Mouse (Mus musculus) midbrain, embryonic 16.5 days (tissue): Measurements from ENCODE around the gene Gm47955. TPM values are rescaled to one million over a fixed set of nuclear protein-coding genes. Genes with fewer than 3 reads are reported as not detected.
"Not testable (repeated sequence)": the region's sequence is repeated elsewhere in the genome, so short reads cannot be mapped to it uniquely, and the experiment has no call there.

Source experiments
- ATAC-seq: fragments of 200-750 bp; cut with Nextera tagmentation; 2 replicates; pipeline ENCODE4 v1.8.0; 2017; ENCODE audit warnings: moderate TSS enrichment
- H3K27ac ChIP-seq: fragments of 300-500 bp; sonication (generic); 2 replicates; pipeline ENCODE4 v1.5.1; 2014; ENCODE audit warnings: mild to moderate bottlenecking, low read length, mixed read lengths
- H3K27me3 ChIP-seq: fragments of 300-500 bp; sonication (generic); 2 replicates; pipeline ENCODE4 v1.6.1; 2014; ENCODE audit warnings: low read depth, low read length, mixed read lengths; ENCODE audit not compliant: control insufficient read depth, insufficient read depth
- H3K36me3 ChIP-seq: fragments of 300-500 bp; sonication (generic); 2 replicates; pipeline ENCODE4 v1.6.1; 2014; ENCODE audit warnings: mild to moderate bottlenecking, low read length, moderate library complexity, mixed read lengths; ENCODE audit not compliant: control insufficient read depth, insufficient read depth
- H3K4me1 ChIP-seq: fragments of 300-500 bp; sonication (generic); 2 replicates; pipeline ENCODE4 v1.6.1; 2014; ENCODE audit warnings: mild to moderate bottlenecking, low read length, mixed read lengths; ENCODE audit not compliant: control insufficient read depth, insufficient read depth
- H3K4me2 ChIP-seq: fragments of 300-500 bp; sonication (generic); 2 replicates; pipeline ENCODE4 v1.6.1; 2014; ENCODE audit warnings: mild to moderate bottlenecking, low read length, mixed read lengths
- H3K4me3 ChIP-seq: fragments of 300-500 bp; sonication (generic); 2 replicates; pipeline ENCODE4 v1.5.1; 2014; ENCODE audit warnings: low read depth, mild to moderate bottlenecking, low read length, moderate library complexity, mixed read lengths
- H3K9ac ChIP-seq: fragments of 300-500 bp; sonication (generic); 2 replicates; pipeline ENCODE4 v1.6.1; 2014; ENCODE audit warnings: low read depth, low read length, mixed read lengths
- H3K9me3 ChIP-seq: fragments of 300-500 bp; sonication (generic); replicated peaks from 2 replicates; pipeline ENCODE4 v1.6.1; 2014; ENCODE audit warnings: mild to moderate bottlenecking, low read length, mixed read lengths; ENCODE audit not compliant: control insufficient read depth, poor library complexity, severe bottlenecking
- WGBS: fragments of 180-500 bp; shearing (Covaris S2); extraction: QIAGEN DNeasy Blood & Tissue Kit; methylation state at CpG from one replicate; pipeline ENCODE4 v1.1.7; 2014; 5-methylcytosine and 5-hydroxymethylcytosine counted together
- polyA plus RNA-seq: library from polyadenylated mRNA; unstranded; fragments of >200 nt; fragmentation: Nextera tagmentation; extraction: Ambion mirVana; gene quantifications from 2 replicates; pipeline ENCODE4 v1.2.1, GENCODE M21; 2015

The Gm47955 gene
- polyA plus RNA-seq, 1 experiment from 2014 or later = not detected

DNA sequence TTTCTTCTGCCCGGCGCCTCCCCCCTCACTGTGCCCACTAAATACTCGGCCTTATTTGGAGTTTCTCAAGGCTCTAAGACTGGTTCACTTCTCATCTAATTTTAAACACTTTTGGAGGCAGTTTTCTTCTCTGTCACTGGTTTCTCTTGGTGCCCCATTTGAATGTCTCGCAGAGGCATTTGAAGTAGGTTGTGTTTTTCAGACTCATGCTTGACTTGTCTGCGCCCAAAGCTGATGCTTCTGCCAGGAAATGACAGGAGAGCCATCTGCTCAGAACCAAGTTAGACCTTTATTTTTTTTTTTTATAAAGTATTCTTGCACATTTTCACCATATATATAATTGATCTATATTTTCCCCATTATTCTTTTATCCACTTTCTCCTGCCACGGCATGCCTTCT is 26.7 kb downstream of the Gm47955 start:
- Histone ChIP-seq H3K9ac (no peak overlapping the region), H3K4me1 (no peaks in the 10 kb centered on the region), H3K27ac (no peak overlapping the region), H3K4me2 (no peak overlapping the region), H3K9me3 (peaks cover 3% of the 10 kb centered on the region; the same call in 1 of the 2 replicates), H3K36me3 (no peaks in the 10 kb centered on the region), H3K27me3 (no peaks in the 10 kb centered on the region), H3K4me3 (no peak overlapping the region)
- ATAC-seq = no peak
- 97% methylated on average over 6 of the region's 6 CpGs for WGBS

DNA sequence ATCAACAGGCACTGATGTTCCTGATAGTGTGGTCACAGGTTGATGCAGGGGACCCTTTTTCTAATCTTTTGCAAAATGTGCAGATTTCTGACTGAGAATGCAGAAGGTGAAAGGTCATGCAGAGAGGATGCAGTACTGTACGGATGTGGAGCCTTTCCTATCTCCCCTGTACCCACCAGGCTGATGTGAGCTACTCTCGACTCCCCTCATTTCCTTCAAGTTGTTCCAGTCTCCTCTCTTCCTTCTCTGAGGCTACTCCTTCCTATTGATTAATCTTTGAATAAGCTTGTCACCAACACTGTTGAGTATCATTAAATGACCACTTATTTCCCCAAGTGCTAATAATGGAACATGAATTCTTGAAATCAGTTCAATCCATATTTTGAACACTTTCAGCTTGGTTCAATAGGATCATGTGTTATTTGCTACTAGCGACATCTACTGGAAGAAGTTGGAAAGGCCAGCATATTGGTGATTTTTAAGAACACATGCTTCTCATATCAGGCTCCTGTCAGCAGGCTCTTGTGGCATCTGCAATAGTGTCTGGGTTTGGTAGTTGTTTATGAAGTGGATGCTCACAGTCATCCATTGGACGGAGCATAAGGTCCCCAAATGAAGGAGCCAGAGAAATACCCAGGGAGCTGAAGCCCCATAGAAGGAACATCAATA is 27.6 kb downstream of the Gm47955 start:
- no peak overlapping the region for H3K27ac ChIP-seq
- H3K9me3 ChIP-seq = peaks cover 3% of the 10 kb centered on the region; the same call in 1 of the 2 replicates
- no peaks in the 10 kb centered on the region for H3K36me3 ChIP-seq
- no peak overlapping the region for H3K9ac ChIP-seq
- 30% methylated on average over 4 of the region's 4 CpGs for WGBS
- H3K4me2 ChIP-seq = no peak overlapping the region
- peak; percentile 83 for ATAC-seq
- H3K4me1 ChIP-seq = no peaks in the 10 kb centered on the region
- H3K27me3 ChIP-seq = no peaks in the 10 kb centered on the region
- no peak overlapping the region for H3K4me3 ChIP-seq

DNA sequence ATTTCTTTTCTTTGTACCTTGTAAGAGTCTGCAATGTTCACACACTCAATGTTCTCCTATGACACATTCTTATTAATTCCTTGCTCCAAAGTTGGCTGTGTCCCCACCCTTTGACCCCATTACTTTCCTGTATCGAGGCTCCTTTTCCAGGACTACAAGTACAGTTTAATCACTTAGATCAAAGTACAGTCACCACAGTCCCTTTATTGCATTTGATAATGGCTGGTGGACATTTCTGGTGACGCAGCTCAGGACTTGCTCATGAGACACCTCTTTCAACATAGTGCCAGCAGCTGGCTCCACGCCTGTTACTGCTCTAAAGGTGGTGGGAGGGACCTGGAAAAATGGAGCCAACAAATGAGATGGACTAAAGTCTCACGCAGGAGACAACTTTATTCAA is 31.0 kb downstream of the Gm47955 start:
- H3K4me1 ChIP-seq = no peaks in the 10 kb centered on the region

DNA sequence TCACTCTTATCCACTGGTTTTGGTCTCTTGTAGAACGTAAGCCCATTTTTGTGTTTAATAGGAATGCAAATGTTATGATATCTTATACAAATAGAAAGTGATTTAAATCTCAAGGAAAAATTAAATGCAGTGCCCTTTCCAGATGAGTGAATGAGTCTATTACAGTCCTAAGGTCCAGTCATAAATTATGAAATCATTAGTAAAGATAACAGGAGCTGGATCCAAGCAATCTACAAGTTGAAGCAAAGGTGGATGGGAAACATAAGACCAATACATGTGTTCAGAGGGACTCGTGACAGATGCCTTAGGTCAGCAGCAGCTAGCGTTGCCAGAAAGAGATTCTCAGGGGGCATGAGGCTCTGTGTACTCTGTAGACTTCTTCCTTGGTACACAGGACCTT is 31.5 kb downstream of the Gm47955 start:
- Histone ChIP-seq H3K9ac (no peak overlapping the region), H3K4me2 (no peak overlapping the region), H3K27ac (no peak overlapping the region), H3K9me3 (no peaks in the 10 kb centered on the region), H3K27me3 (no peaks in the 10 kb centered on the region), H3K4me1 (no peaks in the 10 kb centered on the region), H3K4me3 (no peak overlapping the region), H3K36me3 (no peaks in the 10 kb centered on the region)
- 84% methylated on average over 3 of the region's 3 CpGs for WGBS
- ATAC-seq = no peak

More for the DNA sequence above, 31.0 kb downstream of the Gm47955 start:
- no peak for ATAC-seq
- Histone ChIP-seq H3K9me3 (no peaks in the 10 kb centered on the region), H3K27me3 (no peaks in the 10 kb centered on the region), H3K4me2 (no peak overlapping the region), H3K36me3 (no peaks in the 10 kb centered on the region), H3K27ac (no peak overlapping the region), H3K9ac (no peak overlapping the region), H3K4me3 (no peak overlapping the region)
- 70% methylated on average over 4 of the region's 4 CpGs for WGBS

GRCm38 (mm10) chr1:82992093-82992492 is 32.0 kb downstream of the Gm47955 start:
- 89% methylated on average over 6 of the region's 6 CpGs for WGBS
- H3K4me1 ChIP-seq = no peaks in the 10 kb centered on the region
- H3K27me3 ChIP-seq = no peaks in the 10 kb centered on the region
- H3K36me3 ChIP-seq = no peaks in the 10 kb centered on the region
- no peak overlapping the region for H3K9ac ChIP-seq
- H3K9me3 ChIP-seq = no peaks in the 10 kb centered on the region
- no peak overlapping the region for H3K27ac ChIP-seq
- no peak overlapping the region for H3K4me3 ChIP-seq
- no peak overlapping the region for H3K4me2 ChIP-seq
- no peak for ATAC-seq

DNA sequence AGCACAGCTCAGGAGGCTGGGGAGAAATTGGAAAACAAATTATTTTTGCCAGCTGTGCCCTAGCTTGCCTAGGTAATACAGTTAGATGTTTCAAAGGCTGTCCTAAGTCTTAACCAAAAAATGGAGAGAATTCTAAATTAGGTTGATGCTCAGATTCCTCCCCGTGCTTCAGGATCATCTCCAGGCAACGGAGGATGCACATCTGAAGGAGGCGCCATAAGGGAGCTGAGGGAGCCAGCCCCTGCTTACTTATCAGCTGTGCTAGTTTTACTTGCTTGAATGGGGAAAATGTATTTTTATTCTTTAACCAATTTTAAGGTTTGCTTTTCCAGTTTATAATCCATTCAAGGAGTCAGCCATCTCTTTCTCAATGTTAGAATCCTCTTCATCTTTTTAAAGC is 33.9 kb downstream of the Gm47955 start:
- Histone ChIP-seq H3K4me1 (no peaks in the 10 kb centered on the region), H3K4me3 (no peak overlapping the region), H3K27ac (no peak overlapping the region), H3K9me3 (no peaks in the 10 kb centered on the region), H3K4me2 (no peak overlapping the region), H3K36me3 (no peaks in the 10 kb centered on the region), H3K9ac (no peak overlapping the region), H3K27me3 (no peaks in the 10 kb centered on the region)
- no peak for ATAC-seq
- WGBS = 79% methylated on average over 3 of the region's 3 CpGs

- not testable (repeated sequence) for H3K27me3 ChIP-seq, H3K27ac ChIP-seq, ATAC-seq, H3K9me3 ChIP-seq, H3K36me3 ChIP-seq, H3K4me3 ChIP-seq, H3K4me1 ChIP-seq, H3K4me2 ChIP-seq, H3K9ac ChIP-seq
- 95% methylated on average over 8 of the region's 9 CpGs for WGBS
These were observed 40.2 kb downstream of the Gm47955 start, which contains the start of gene Gm47959 for GRCm38 (mm10) chr1:83000306-83000705. Gene Gm47959 (plus strand): TSS chr1:83000548.

DNA sequence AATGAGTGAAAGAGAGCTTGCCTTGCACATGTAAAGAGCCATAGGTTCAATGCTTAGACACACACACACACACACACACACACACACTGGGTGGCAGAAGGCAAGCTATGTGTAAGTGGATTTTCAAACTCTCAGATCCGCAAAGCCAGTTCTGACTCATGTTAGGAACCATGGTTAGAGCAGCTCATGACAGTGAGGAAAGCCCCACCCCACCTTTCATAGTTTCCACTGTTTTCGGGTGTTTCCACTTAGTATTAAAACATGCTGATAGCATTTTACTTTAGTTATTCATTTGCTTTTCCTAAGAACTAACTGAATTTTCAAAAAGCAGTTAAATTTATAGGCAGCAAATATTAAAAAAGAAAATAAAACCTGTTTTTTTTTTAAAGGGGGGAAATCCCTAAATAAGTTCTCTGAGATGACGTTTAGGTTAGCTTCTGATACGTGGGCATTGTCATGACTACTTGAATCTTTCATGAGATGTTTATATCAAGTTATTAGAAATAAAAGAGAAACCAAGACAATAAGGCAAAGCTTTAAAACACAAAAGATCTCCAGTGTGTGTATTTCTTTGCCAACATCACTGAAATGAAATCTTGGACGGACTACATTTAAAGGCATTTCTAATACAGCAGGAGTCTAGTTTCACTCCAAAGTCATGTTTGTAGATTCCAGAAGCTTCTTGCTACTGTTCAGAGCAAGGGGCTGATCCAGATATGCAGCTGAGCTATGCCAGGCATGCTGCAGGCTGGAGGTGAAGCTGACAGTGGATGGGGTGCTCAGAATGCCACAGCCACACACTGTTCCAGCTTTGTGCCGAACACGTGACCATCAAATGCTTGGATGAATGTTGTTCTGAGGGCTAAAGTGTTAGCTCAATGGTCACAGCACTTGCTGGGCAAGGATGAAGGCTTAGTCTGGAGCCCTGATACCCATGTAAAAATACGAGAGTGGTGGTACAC is 46.4 kb downstream of the Gm47955 start:
- Histone ChIP-seq H3K9me3 (no peaks in the 10 kb centered on the region), H3K27me3 (no peaks in the 10 kb centered on the region), H3K4me1 (no peaks in the 10 kb centered on the region), H3K27ac (no peak overlapping the region), H3K9ac (no peak overlapping the region), H3K36me3 (no peaks in the 10 kb centered on the region), H3K4me2 (no peak overlapping the region), H3K4me3 (no peak overlapping the region)
- ATAC-seq = no peak
- WGBS = 88% methylated on average over 8 of the region's 8 CpGs

DNA sequence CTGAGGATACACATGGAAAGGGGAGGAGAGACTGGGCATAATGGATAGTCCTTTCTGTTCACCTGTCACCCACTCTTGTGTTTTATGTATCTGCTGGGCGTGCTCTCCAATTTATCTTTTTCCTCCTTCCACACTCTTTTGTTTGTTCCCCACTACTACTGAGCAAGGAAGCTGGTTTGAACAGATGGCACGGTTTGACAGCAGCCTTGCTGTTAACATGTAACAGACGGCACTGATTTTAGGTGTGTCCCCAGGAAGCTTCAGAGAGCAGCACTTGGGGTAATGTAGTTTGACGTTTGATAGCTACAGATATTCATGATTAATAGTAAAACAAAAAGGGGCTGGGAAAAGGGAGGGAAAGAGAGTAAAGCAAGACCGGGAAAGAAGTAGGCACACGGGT is 47.4 kb downstream of the Gm47955 start:
- ATAC-seq = no peak
- Histone ChIP-seq H3K27ac (no peak overlapping the region), H3K9ac (no peak overlapping the region), H3K9me3 (no peaks in the 10 kb centered on the region), H3K4me2 (no peak overlapping the region), H3K27me3 (no peaks in the 10 kb centered on the region), H3K4me1 (no peaks in the 10 kb centered on the region), H3K4me3 (no peak overlapping the region), H3K36me3 (no peaks in the 10 kb centered on the region)
- 90% methylated on average over 6 of the region's 6 CpGs for WGBS
